Mouse (Mus musculus) liver, embryonic 16.5 days (tissue): ENCODE measurements around the gene Olfr420. TPM values are rescaled to one million over a fixed set of nuclear protein-coding genes. Genes with fewer than 3 reads are reported as not detected.

ENCODE experiments used
- ATAC-seq: fragments of 200-750 bp; cut with Nextera tagmentation; 2 replicates; pipeline ENCODE4 v1.8.0; 2017; ENCODE audit warnings: low read depth, mild to moderate bottlenecking, moderate number of reproducible peaks, moderate library complexity
- H3K27ac ChIP-seq: fragments of 300-500 bp; sonication (generic); 2 replicates; pipeline ENCODE4 v1.5.1; 2014; ENCODE audit warnings: mild to moderate bottlenecking, low read length
- H3K27me3 ChIP-seq: fragments of 300-500 bp; sonication (generic); 2 replicates; pipeline ENCODE4 v1.6.1; 2014; ENCODE audit warnings: low read depth, low read length, mixed read lengths; ENCODE audit not compliant: control insufficient read depth, insufficient read depth
- H3K36me3 ChIP-seq: fragments of 300-500 bp; sonication (generic); 2 replicates; pipeline ENCODE4 v1.6.1; 2014; ENCODE audit warnings: mild to moderate bottlenecking; ENCODE audit not compliant: control insufficient read depth, insufficient read depth
- H3K4me1 ChIP-seq: fragments of 300-500 bp; sonication (generic); 2 replicates; pipeline ENCODE4 v1.6.1; 2014; ENCODE audit warnings: low read depth, low read length, mixed read lengths; ENCODE audit not compliant: control insufficient read depth
- H3K4me2 ChIP-seq: fragments of 300-500 bp; sonication (generic); 2 replicates; pipeline ENCODE4 v1.6.1; 2014; ENCODE audit warnings: low read depth, low read length, mixed read lengths
- H3K4me3 ChIP-seq: fragments of 300-500 bp; sonication (generic); 2 replicates; pipeline ENCODE4 v1.5.1; 2014; ENCODE audit warnings: low read depth, mild to moderate bottlenecking, low read length
- H3K9ac ChIP-seq: fragments of 300-500 bp; sonication (generic); 2 replicates; pipeline ENCODE4 v1.6.1; 2014; ENCODE audit warnings: low read depth, low read length
- H3K9me3 ChIP-seq: fragments of 300-500 bp; sonication (generic); replicated peaks from 2 replicates; pipeline ENCODE4 v1.6.1; 2016; ENCODE audit warnings: low read length; ENCODE audit not compliant: control insufficient read depth
- WGBS: fragments of 180-500 bp; shearing (Covaris S2); extraction: QIAGEN DNeasy Blood & Tissue Kit; methylation state at CpG from one replicate; pipeline ENCODE4 v1.1.7; 2014; ENCODE audit not compliant: insufficient replicate concordance; 5-methylcytosine and 5-hydroxymethylcytosine counted together
- polyA plus RNA-seq: library from polyadenylated mRNA; unstranded; fragments of >200 nt; fragmentation: Nextera tagmentation; extraction: Ambion mirVana; gene quantifications from 2 replicates; pipeline ENCODE4 v1.2.1, GENCODE M21; 2015

Olfr420 gene
- 0.97 and 1.1 TPM in 2 replicates for polyA plus RNA-seq

- Histone ChIP-seq H3K27me3 (no peaks in the 10 kb centered on the region), H3K9ac (no peak within 1 kb of the TSS), H3K4me2 (no peak within 1 kb of the TSS), H3K4me3 (no peak within 1 kb of the TSS), H3K27ac (no peak within 1 kb of the TSS), H3K9me3 (no peaks in the 10 kb centered on the region), H3K36me3 (no peaks in the 10 kb centered on the region), H3K4me1 (peaks cover 5% of the 10 kb centered on the region)
- no peak for ATAC-seq
- WGBS = 60% methylated on average over 1 of the region's 1 CpGs
Measured at GRCm38 (mm10) chr1:174155333-174155732, at the start of gene Olfr420. Olfr420 (plus strand) TSS chr1:174155633.

- no peaks in the 10 kb centered on the region for H3K9me3 ChIP-seq
- no peak within 1 kb of the TSS for H3K4me2 ChIP-seq
- H3K27ac ChIP-seq = no peak within 1 kb of the TSS
- H3K27me3 ChIP-seq = no peaks in the 10 kb centered on the region
- H3K4me1 ChIP-seq = no peaks in the 10 kb centered on the region
- 40% methylated on average over 2 of the region's 2 CpGs for WGBS
- no peak within 1 kb of the TSS for H3K4me3 ChIP-seq
- ATAC-seq = no peak
- no peaks in the 10 kb centered on the region for H3K36me3 ChIP-seq
- H3K9ac ChIP-seq = no peak within 1 kb of the TSS
Measured at GRCm38 (mm10) chr1:174121062-174121461, 34.4 kb upstream of the Olfr420 start, which contains the start of gene Olfr231. Olfr231 (minus strand) TSS chr1:174121162.

- Histone ChIP-seq H3K4me2 (no peak within 1 kb of the TSS), H3K27ac (no peak within 1 kb of the TSS), H3K9ac (no peak within 1 kb of the TSS), H3K9me3 (no peaks in the 10 kb centered on the region), H3K4me1 (no peaks in the 10 kb centered on the region), H3K4me3 (no peak within 1 kb of the TSS), H3K27me3 (no peaks in the 10 kb centered on the region), H3K36me3 (no peaks in the 10 kb centered on the region)
- no peak for ATAC-seq
- WGBS = 64% methylated on average over 3 of the region's 3 CpGs
Measured at GRCm38 (mm10) chr1:174131217-174131616, 24.2 kb upstream of the Olfr420 start, which contains the start of gene Olfr424. Olfr424 (plus strand) TSS chr1:174131517.

GRCm38 (mm10) chr1:174131999-174132398, 23.4 kb upstream of the Olfr420 start:
- Histone ChIP-seq H3K4me1 (no peaks in the 10 kb centered on the region), H3K36me3 (no peaks in the 10 kb centered on the region), H3K9me3 (no peaks in the 10 kb centered on the region), H3K27ac (no peak overlapping the region), H3K9ac (no peak overlapping the region), H3K27me3 (no peaks in the 10 kb centered on the region), H3K4me2 (no peak overlapping the region), H3K4me3 (no peak overlapping the region)
- no peak for ATAC-seq
- 64% methylated on average over 3 of the region's 3 CpGs for WGBS

- Histone ChIP-seq H3K36me3 (no peaks in the 10 kb centered on the region), H3K27ac (no peak overlapping the region), H3K4me1 (no peaks in the 10 kb centered on the region), H3K9ac (no peak overlapping the region), H3K27me3 (no peaks in the 10 kb centered on the region), H3K9me3 (no peaks in the 10 kb centered on the region), H3K4me3 (no peak overlapping the region), H3K4me2 (no peak overlapping the region)
- WGBS = 21% methylated on average over 2 of the region's 2 CpGs
- ATAC-seq = no peak
Measured at GRCm38 (mm10) chr1:174141384-174141783, 14.0 kb upstream of the Olfr420 start.

GRCm38 (mm10) chr1:174146696-174147095, 8.7 kb upstream of the Olfr420 start:
- H3K4me3 ChIP-seq = no peak overlapping the region
- H3K9ac ChIP-seq = no peak overlapping the region
- H3K27me3 ChIP-seq = no peaks in the 10 kb centered on the region
- H3K27ac ChIP-seq = no peak overlapping the region
- no peaks in the 10 kb centered on the region for H3K4me1 ChIP-seq
- 80% methylated on average over 1 of the region's 1 CpGs for WGBS
- H3K36me3 ChIP-seq = no peaks in the 10 kb centered on the region
- H3K9me3 ChIP-seq = no peaks in the 10 kb centered on the region
- no peak for ATAC-seq
- no peak overlapping the region for H3K4me2 ChIP-seq

GRCm38 (mm10) chr1:174149289-174149688, 6.1 kb upstream of the Olfr420 start:
- 83% methylated on average over 2 of the region's 2 CpGs for WGBS
- no peaks in the 10 kb centered on the region for H3K36me3 ChIP-seq
- no peaks in the 10 kb centered on the region for H3K9me3 ChIP-seq
- H3K27ac ChIP-seq = no peak overlapping the region
- H3K4me1 ChIP-seq = no peaks in the 10 kb centered on the region
- ATAC-seq = no peak
- no peak overlapping the region for H3K4me3 ChIP-seq
- no peak overlapping the region for H3K4me2 ChIP-seq
- H3K27me3 ChIP-seq = no peaks in the 10 kb centered on the region
- no peak overlapping the region for H3K9ac ChIP-seq

- H3K27me3 ChIP-seq = no peaks in the 10 kb centered on the region
- no peak overlapping the region for H3K27ac ChIP-seq
- H3K4me3 ChIP-seq = no peak overlapping the region
- no peak overlapping the region for H3K9ac ChIP-seq
- no peak for ATAC-seq
- H3K4me2 ChIP-seq = no peak overlapping the region
- 25% methylated on average over 3 of the region's 3 CpGs for WGBS
- no peaks in the 10 kb centered on the region for H3K36me3 ChIP-seq
- H3K9me3 ChIP-seq = no peaks in the 10 kb centered on the region
- H3K4me1 ChIP-seq = peaks cover 5% of the 10 kb centered on the region
Measured at GRCm38 (mm10) chr1:174157622-174158021, 2.2 kb downstream of the Olfr420 start.

GRCm38 (mm10) chr1:174158512-174158911, 3.1 kb downstream of the Olfr420 start:
- WGBS = 43% methylated on average over 1 of the region's 1 CpGs
- H3K9ac ChIP-seq = no peak overlapping the region
- no peak overlapping the region for H3K4me3 ChIP-seq
- H3K36me3 ChIP-seq = no peaks in the 10 kb centered on the region
- H3K27ac ChIP-seq = no peak overlapping the region
- H3K9me3 ChIP-seq = no peaks in the 10 kb centered on the region
- no peak overlapping the region for H3K4me2 ChIP-seq
- H3K4me1 ChIP-seq = peaks cover 5% of the 10 kb centered on the region
- no peaks in the 10 kb centered on the region for H3K27me3 ChIP-seq
- ATAC-seq = no peak
